Mouse (Mus musculus) E14TG2a.4 (cell line): Measurements from ENCODE around the gene Cib4.

Source experiments
- CTCF ChIP-seq: conservative IDR thresholded peaks from 2 replicates; pipeline ENCODE4 v1.5.1; 2014; ENCODE audit warnings: low read length
- POU5F1 ChIP-seq: IDR thresholded peaks from 2 replicates; pipeline ENCODE4 v1.6.1; 2014; ENCODE audit warnings: low read length, borderline replicate concordance

- peak; percentile 25 for TF ChIP-seq CTCF
- no peak for TF ChIP-seq POU5F1
Measured at GRCm38 (mm10) chr5:30442196-30442595, 103.4 kb downstream of the Cib4 start.
